Mouse (Mus musculus): ENCODE data around the gene Dnajb8. TPM values are rescaled to one million over a fixed set of nuclear protein-coding genes. Genes with fewer than 3 reads are reported as not detected.

The Dnajb8 gene
- total and polyA plus RNA-seq, 2 experiments from 2014 or later: not detected

GRCm38 (mm10) chr6:88231821-88232220, 9.8 kb downstream of the Dnajb8 start:
- H3K4me1 ChIP-seq (ENCODE audit: insufficient read depth, low read length): no peaks in the 10 kb centered on the region
- H3K27me3 ChIP-seq (ENCODE audit: insufficient read depth, low read length): peaks cover 3% of the 10 kb centered on the region; the same call in 1 of the 2 replicates
- no peaks in the 10 kb centered on the region for H3K36me3 ChIP-seq (ENCODE audit: insufficient read depth, low read length)
- H3K4me2 ChIP-seq (ENCODE audit: low read depth, low read length, poor library complexity, severe bottlenecking): no peak overlapping the region
- no peak overlapping the region for H3K27ac ChIP-seq (ENCODE audit: low read depth, low read length)
- DNase-seq (ENCODE audit: low spot score) (no peak), ATAC-seq (ENCODE audit: low FRiP score) (no peak)
- H3K9me3 ChIP-seq (ENCODE audit: low read length): no peaks in the 10 kb centered on the region
- 90% methylated on average over 7 of the region's 7 CpGs for WGBS
- H3K4me3 ChIP-seq (ENCODE audit: low read depth, low read length): no peak overlapping the region
- H3K9ac ChIP-seq (replicated peaks; ENCODE audit: low read length, poor library complexity, severe bottlenecking): no peak overlapping the region
- no peak for TF ChIP-seq CTCF (IDR thresholded peaks at IDR 0.05)

GRCm38 (mm10) chr6:88232221-88232620, 10.2 kb downstream of the Dnajb8 start:
- Histone ChIP-seq H3K4me1 (ENCODE audit: insufficient read depth, low read length) (no peaks in the 10 kb centered on the region), H3K9me3 (ENCODE audit: low read length) (no peaks in the 10 kb centered on the region), H3K27me3 (ENCODE audit: insufficient read depth, low read length) (peaks cover 3% of the 10 kb centered on the region; the same call in 1 of the 2 replicates), H3K36me3 (ENCODE audit: insufficient read depth, low read length) (no peaks in the 10 kb centered on the region), H3K27ac (ENCODE audit: low read depth, low read length) (no peak overlapping the region), H3K9ac (replicated peaks; ENCODE audit: low read length, poor library complexity, severe bottlenecking) (no peak overlapping the region), H3K4me3 (ENCODE audit: low read depth, low read length) (no peak overlapping the region), H3K4me2 (ENCODE audit: low read depth, low read length, poor library complexity, severe bottlenecking) (no peak overlapping the region)
- ATAC-seq (ENCODE audit: low FRiP score) (no peak), DNase-seq (ENCODE audit: low spot score) (no peak)
- no peak for TF ChIP-seq CTCF (IDR thresholded peaks at IDR 0.05)
- 58% methylated on average over 6 of the region's 6 CpGs for WGBS

- Histone ChIP-seq H3K36me3 (ENCODE audit: insufficient read depth, low read length) (no peaks in the 10 kb centered on the region), H3K4me1 (ENCODE audit: insufficient read depth, low read length) (no peaks in the 10 kb centered on the region), H3K27me3 (ENCODE audit: insufficient read depth, low read length) (no peaks in the 10 kb centered on the region), H3K4me3 (ENCODE audit: low read depth, low read length) (no peak overlapping the region), H3K9ac (replicated peaks; ENCODE audit: low read length, poor library complexity, severe bottlenecking) (no peak overlapping the region), H3K27ac (ENCODE audit: low read depth, low read length) (no peak overlapping the region), H3K4me2 (ENCODE audit: low read depth, low read length, poor library complexity, severe bottlenecking) (no peak overlapping the region), H3K9me3 (ENCODE audit: low read length) (no peaks in the 10 kb centered on the region)
- no peak for DNase-seq (ENCODE audit: low spot score)
- 82% methylated on average over 8 of the region's 8 CpGs for WGBS
- TF ChIP-seq CTCF (IDR thresholded peaks at IDR 0.05): no peak
- ATAC-seq (ENCODE audit: low FRiP score): no peak
Measured at GRCm38 (mm10) chr6:88233996-88234395, 11.9 kb downstream of the Dnajb8 start.

- H3K36me3 ChIP-seq (ENCODE audit: insufficient read depth, low read length): no peaks in the 10 kb centered on the region
- H3K9me3 ChIP-seq (ENCODE audit: low read length): no peaks in the 10 kb centered on the region
- no peak for TF ChIP-seq CTCF (IDR thresholded peaks at IDR 0.05)
- DNase-seq (ENCODE audit: low spot score): no peak
- no peak overlapping the region for H3K4me2 ChIP-seq (ENCODE audit: low read depth, low read length, poor library complexity, severe bottlenecking)
- 23% methylated on average over 8 of the region's 8 CpGs for WGBS
- no peak overlapping the region for H3K27ac ChIP-seq (ENCODE audit: low read depth, low read length)
- no peak for ATAC-seq (ENCODE audit: low FRiP score)
- no peaks in the 10 kb centered on the region for H3K4me1 ChIP-seq (ENCODE audit: insufficient read depth, low read length)
- no peak overlapping the region for H3K4me3 ChIP-seq (ENCODE audit: low read depth, low read length)
- no peak overlapping the region for H3K9ac ChIP-seq (replicated peaks; ENCODE audit: low read length, poor library complexity, severe bottlenecking)
- no peaks in the 10 kb centered on the region for H3K27me3 ChIP-seq (ENCODE audit: insufficient read depth, low read length)
Measured at GRCm38 (mm10) chr6:88235461-88235860, 13.4 kb downstream of the Dnajb8 start.

GRCm38 (mm10) chr6:88235983-88236382, 13.9 kb downstream of the Dnajb8 start:
- no peak overlapping the region for H3K9ac ChIP-seq (replicated peaks; ENCODE audit: low read length, poor library complexity, severe bottlenecking)
- 0 out of 2 replicates have a peak, but pooled peaks have one; percentile 24 for ATAC-seq (ENCODE audit: low FRiP score)
- no peaks in the 10 kb centered on the region for H3K9me3 ChIP-seq (ENCODE audit: low read length)
- 6% methylated on average over 16 of the region's 17 CpGs for WGBS
- DNase-seq (ENCODE audit: low spot score): no peak
- no peak overlapping the region for H3K4me3 ChIP-seq (ENCODE audit: low read depth, low read length)
- no peaks in the 10 kb centered on the region for H3K36me3 ChIP-seq (ENCODE audit: insufficient read depth, low read length)
- H3K4me2 ChIP-seq (ENCODE audit: low read depth, low read length, poor library complexity, severe bottlenecking): peak overlapping the region; percentile 12; the same call in 1 of the 2 replicates
- no peaks in the 10 kb centered on the region for H3K4me1 ChIP-seq (ENCODE audit: insufficient read depth, low read length)
- no peak for TF ChIP-seq CTCF (IDR thresholded peaks at IDR 0.05)
- H3K27ac ChIP-seq (ENCODE audit: low read depth, low read length): no peak overlapping the region
- H3K27me3 ChIP-seq (ENCODE audit: insufficient read depth, low read length): no peaks in the 10 kb centered on the region

GRCm38 (mm10) chr6:88236513-88236912, 14.4 kb downstream of the Dnajb8 start:
- Histone ChIP-seq H3K4me3 (ENCODE audit: low read depth, low read length) (no peak overlapping the region), H3K9me3 (ENCODE audit: low read length) (no peaks in the 10 kb centered on the region), H3K27ac (ENCODE audit: low read depth, low read length) (no peak overlapping the region), H3K9ac (replicated peaks; ENCODE audit: low read length, poor library complexity, severe bottlenecking) (no peak overlapping the region), H3K4me1 (ENCODE audit: insufficient read depth, low read length) (no peaks in the 10 kb centered on the region), H3K4me2 (ENCODE audit: low read depth, low read length, poor library complexity, severe bottlenecking) (no peak overlapping the region), H3K36me3 (ENCODE audit: insufficient read depth, low read length) (no peaks in the 10 kb centered on the region), H3K27me3 (ENCODE audit: insufficient read depth, low read length) (no peaks in the 10 kb centered on the region)
- DNase-seq (ENCODE audit: low spot score) (no peak), ATAC-seq (ENCODE audit: low FRiP score) (no peak)
- no peak for TF ChIP-seq CTCF (IDR thresholded peaks at IDR 0.05)
- 16% methylated on average over 7 of the region's 7 CpGs for whole genome bisulfite sequencing

All from midbrain, postnatal 0 days (tissue).